Mouse (Mus musculus) gastrocnemius, adult 18-20 months (tissue): ENCODE data around the gene Tmem223. TPM values are rescaled to one million over a fixed set of nuclear protein-coding genes. Genes with fewer than 3 reads are reported as not detected.
A peak's percentile ranks its signal among the peaks of the same experiment; 100 is the strongest.

Experiments
- DNase-seq: peaks from one replicate; pipeline ENCODE4 v3.0.0; 2021; ENCODE audit warnings: low spot score
- total RNA-seq, 2 experiments: library from RNA; stranded (reverse); gene quantifications; 2 replicates each; pipeline ENCODE4 v1.2.3; 2021

The Tmem223 gene
- total RNA-seq, 2 experiments from 2014 or later: 91.0 to 99.3 TPM

DNA sequence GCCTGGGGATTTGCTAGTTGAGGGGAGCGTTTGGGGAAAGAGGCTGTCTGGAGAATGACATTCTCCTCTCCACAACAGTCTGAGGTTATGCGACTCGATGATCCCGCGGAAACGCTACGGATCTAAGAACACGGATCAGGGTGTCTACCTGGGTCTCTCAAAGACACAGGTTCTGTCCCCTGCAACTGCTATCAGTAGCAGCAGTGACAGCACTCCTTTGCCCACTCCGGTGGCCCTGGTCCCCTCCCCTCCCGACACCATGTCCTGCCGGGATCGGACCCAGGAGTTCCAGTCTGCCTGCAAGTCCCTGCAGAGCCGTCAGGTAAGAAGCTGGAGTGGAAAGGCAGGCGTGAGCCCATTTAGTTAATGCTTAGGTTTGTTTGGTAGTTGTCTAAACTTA is 28.6 kb upstream of the Tmem223 start:
- no peak for DNase-seq

DNA sequence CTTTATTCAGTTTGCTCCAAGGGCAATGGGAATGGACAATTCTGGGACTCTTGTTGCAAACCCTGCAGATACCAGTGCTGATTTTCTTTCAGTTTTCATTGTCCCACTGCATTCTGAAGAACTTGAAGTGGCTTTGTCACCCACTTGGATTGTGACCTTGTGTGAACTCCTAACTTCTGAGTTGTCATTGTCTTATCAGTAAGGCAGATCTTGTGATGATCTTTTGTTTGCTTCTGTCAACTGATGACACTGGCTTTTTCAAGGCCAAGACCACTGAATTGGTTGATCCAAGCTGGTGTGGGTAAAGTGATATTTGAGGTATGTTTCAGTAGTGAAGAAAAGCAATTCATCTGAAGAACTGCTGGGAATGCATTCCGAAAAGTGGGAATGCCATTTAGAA is 25.4 kb upstream of the Tmem223 start:
- DNase-seq: no peak

DNA sequence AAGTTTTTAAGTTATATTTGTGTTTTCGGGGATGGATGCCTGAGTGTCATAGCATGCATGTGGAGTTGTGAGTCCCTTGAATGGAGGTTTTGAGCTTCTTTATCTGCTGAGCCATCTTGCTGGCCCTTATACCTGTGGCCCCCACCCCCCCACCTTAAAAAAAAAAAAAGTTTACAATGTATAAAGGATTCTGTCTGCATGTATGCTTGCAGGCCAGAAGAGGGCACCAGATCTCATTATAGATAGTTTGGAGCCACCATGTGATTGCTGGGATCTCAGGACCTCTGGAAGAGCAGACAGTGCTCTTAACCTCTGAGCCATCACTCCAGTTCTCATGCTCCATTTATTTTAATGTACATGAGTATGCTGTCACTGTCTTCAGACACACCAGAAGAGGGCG is 23.4 kb upstream of the Tmem223 start:
- DNase-seq: no peak

DNA sequence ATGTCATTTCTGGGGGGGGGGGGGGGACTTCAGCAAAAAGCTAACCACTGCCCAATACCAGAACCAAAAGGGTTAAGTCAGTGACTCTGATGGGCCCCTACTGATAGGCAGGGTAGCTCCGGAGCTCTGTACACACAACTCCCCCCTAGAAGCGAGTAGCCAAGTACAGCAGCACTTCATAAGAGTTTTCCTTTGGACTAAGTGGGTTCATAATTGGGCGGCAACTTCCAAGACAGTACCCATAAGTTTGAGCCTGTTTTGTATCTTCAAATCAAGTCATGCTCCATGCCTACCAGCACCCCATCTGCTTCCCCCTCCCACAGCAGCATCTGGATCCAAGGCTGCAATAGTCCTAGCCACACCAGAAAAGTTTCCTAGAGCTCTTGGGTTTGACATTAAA is 15.1 kb upstream of the Tmem223 start:
- DNase-seq: no peak

DNA sequence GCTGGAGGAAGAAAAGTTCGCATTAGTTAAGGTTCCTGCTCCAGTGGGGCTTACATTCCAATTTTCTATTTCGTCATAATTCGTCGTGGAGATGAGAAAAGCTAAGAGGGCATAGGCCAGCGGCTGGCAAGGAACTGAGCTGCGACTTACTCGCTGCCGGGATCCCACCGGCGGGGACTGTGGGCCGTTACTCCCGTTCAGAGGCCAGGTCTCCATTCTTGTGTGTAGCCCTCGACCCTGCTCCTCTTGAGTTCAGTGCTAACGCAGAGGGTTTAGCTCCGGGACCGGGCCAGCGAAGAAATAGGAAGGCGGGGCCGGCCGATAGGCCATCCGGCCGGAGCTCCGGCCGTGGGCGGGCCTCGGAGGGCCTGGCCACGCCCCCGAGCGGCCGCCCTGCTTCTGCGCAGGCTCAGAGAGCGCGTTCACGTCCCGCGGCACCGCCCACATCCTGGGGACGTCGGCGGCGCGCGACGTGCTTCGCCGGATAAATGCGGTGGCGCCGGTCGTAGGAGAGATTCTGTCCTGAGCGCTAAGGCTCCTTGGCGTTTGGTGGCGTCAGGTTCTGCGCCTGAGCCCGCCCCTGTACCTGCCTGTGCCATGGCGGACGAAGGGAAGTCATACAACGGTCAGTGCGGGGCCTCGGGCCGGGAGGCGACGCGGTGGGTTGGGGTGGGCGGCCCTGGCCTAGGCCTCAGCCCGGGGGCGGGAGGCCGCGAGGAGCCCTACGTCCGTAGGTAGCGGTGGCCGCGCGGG is 14.0 kb upstream of the Tmem223 start, which contains the start of gene Nxf1:
Gene Nxf1 (plus strand): TSS at position 439 of the 753 bp plus-strand sequence.
- DNase-seq: peak; percentile 91

DNA sequence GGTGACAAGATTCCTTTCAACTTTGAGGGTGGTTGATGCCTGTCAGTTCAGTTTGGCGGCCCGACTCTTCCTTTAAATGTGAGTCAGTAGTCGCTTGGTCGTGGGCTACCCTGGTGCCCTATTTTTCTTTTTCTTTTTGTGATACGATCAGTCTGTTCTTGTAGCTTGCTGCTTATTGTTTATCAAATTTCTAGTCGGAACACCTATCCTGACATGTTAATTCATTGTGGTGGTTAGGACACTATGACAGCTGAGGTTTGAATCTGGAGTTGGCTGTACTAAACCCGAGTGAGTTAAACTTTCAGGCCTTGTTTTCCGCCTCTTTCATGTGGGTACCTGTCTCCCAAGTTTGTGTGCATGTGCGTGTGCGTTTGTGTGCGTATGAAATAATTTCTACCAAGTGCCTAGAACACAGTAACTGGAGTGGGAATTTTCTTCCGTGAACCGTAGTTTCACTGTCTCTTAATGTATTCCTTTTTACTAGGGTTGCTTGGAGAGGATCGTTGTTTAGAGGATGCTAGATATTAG is 13.3 kb upstream of the Tmem223 start:
- no peak for DNase-seq

DNA sequence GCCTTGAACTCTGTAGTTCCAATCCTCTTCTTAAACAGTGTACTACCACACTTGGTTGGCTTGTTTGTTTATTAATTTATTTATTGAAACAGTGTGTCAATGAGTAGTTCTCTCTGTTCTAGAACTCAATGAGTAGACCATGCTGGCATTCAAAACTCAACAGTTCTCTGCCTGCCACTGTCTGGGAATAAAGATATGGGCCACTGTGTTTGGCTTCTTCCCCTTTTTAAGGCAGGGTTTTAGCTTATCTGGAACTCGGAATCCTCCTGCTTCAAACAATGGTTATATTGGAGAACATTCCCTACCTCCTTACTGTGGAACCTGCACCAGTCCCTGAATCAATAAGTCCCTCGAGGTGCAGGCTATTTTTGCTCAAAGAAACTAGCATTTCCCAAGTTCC is 11.9 kb upstream of the Tmem223 start:
- no peak for DNase-seq

DNA sequence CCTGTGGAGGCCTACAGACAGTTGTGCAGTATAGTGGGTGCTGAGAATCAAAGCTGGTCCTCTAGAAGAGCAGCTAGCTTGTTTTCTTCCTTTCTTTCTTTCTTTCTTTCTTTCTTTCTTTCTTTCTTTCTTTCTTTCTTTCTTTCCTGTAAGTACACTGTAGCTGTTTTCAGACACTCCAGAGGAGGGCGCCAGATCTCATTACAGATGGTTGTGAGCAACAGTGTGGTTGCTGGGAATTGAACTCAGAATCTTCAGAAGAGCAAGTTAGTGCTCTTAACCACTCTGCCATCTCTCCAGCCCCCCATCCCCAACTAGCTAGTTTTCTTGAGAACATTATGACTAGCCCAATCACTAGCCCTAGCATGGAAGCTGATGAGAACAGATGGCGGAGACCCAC is 10.0 kb upstream of the Tmem223 start:
- DNase-seq: no peak

DNA sequence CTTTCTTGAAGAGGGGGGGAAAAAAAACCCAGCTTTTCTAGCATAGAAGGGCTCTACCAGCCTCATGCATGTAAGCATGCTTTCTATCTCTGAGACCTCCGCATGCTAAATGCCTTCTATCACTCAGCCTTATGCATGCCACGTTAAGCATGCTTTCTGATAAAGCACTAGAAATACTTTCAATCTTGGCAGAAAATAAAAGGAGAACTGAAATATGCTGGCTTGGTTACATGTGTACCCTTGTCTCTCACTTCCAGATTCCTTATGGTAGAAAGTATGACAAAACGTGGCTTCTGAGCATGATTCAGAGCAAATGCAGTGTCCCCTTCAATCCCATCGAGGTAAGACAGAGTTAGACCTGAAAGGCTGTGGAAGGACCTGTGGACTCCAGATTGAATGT is 7.5 kb upstream of the Tmem223 start:
- DNase-seq: no peak

DNA sequence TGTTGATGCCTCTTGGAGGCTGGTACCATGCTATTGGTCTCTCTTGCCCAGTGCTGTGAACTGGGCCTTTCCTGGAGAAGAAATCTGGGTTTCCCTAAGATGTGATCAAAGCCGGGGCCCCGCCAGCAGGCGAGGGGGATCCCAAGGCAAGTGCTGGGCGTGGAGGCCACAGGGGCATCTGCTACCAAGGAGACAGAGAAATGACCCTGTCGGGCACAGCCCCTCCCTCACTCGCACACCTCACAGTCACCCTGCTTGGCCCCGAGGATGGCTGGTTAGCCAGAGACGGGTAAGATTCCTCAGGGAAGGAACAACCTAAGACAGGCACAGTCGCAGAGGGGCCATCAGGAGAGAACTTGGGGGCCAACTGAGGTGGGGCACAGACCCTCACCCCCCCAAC is 5.2 kb upstream of the Tmem223 start:
- DNase-seq: no peak

DNA sequence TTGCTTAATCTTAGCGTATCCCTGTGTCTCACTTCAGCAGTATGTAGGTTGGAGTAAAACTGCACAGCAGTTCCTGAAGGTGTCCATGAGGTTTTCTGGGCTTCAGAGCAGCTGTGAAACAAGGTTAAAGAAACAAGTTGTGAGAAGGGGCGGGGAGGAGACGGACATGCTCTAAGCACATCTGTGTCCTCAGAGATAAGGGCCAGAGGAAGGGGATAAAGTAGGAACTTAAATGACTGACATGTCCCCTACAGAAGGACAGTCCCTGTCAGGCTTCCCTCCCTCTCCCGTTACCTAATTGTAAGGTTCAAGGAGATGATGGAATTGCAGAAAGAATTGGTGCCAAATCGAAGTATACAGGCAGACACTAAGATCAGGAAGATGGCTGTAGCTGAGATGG is 2.2 kb downstream of the Tmem223 start:
- DNase-seq: no peak

DNA sequence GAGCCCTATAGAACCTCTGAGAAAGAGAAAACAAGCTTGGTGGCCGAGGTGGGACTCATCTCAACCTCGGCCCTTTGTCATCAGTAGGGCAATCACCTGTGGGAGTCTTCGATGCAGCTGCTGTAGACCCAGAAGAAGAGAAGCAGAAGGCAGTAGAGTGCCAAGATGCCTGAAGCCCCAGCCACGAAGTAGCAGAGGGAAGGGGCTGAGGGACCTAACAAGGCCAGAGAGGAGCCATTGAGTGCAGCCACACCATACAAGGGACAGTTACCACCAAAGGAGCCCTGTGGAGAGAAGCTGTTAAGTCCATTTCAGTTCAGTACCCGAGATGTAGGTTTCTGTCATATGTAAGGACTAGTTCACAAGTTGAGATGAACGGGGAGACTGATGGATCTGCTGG is 2.6 kb downstream of the Tmem223 start:
- DNase-seq: no peak

DNA sequence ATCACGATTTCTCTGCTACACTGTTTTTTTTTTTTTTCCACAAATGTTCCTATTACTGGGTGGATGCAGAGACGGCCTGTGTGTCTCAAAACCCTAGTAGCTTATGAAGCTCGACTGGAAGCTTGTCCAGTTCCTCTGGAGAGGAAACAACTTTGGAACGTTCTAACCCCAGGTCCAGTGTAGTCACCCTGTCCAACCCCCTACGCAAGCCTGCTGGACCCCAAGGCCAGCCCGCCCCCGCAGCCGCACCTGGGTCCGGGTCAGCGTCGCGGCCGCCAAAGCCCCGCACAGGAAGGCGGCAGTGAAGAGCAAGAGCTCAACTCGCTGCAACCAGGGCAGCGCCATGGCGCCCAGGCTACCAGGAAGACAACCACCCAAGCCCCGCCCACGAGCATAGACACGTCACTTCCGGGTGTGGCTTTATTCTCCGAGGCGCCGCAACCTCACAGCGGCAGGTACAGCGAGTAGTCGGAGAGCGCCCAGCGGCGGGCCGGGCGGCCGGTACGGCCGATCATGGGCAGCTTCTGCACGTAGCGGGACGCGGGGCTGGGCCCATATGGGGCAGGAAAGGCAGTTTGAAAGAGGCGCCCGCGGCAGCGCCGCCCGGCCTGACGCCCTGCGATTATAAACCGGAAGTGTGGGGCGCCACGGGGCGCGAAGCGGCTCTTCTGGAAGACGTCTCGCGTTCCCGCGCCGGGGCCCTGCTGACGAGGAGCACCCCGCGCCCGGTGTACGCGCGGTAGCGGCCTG is 3.5 kb downstream of the Tmem223 start, which contains the start of gene Tmem179b:
Gene Tmem179b (minus strand): TSS at position 382 of the 750 bp plus-strand sequence.
- peak; percentile 96 for DNase-seq

DNA sequence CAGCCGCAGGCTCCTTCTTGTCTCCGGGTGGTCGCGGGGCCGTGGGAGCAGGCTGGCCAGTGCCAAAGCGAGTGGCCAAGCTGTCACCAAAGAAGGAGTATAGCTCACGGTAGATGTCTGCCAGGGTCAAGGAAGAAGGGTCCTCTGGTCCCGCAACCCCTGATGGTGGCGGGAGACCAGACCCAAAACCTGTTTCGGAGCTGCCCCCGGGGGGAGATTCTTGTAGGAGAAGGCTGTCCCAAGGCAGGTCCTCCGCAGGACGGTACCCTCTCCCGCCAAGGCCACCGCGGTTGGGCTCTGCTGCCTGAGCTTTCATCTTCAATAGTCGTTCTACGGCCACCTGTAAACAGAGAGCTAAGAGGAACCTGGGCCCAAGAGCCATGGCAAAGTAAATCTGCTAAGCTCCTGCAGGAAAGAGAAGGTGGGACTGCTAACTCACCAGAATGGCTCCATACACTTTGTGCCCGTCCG is 4.2 kb downstream of the Tmem223 start:
- DNase-seq: peak; percentile 19

DNA sequence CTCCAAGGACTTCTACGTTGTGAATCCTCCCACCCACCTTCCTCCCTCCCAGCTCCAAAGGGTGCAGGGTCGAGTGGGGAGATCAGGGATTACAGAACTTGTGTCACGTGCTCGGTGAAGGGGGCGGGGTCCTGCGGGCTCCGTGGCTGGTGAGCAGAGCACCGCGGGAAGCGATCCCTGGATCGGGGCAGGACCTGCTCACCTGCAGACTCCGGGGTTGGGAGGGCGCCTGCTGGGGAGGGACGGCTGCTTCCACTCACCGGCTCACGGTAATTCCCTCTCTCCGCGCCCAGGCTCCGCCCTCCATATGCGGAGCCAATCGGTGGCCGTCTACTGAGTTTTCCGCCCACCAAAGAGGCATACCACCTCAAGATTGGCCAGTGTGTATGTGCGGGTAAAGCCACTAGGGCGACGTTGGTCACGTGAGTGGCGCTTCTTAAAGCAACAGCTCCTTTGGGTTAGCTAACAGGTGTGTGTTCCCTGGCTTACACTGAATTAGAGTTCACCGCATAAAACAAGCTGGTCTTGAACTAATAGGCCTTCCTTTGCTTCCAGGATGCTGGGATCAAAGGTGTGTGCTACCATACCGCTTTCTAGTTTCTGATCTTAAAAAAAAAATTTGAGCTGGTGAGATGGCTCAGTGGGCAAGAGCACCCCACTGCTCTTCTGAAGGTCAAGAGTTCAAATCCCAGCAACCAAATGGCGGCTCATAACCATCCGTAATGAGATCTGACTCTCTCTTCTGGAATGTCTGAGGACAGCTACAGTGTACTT is 15.4 kb downstream of the Tmem223 start, which contains the start of gene Taf6l:
Gene Taf6l (minus strand): TSS at position 410 of the 774 bp plus-strand sequence.
- peak; percentile 94 for DNase-seq

DNA sequence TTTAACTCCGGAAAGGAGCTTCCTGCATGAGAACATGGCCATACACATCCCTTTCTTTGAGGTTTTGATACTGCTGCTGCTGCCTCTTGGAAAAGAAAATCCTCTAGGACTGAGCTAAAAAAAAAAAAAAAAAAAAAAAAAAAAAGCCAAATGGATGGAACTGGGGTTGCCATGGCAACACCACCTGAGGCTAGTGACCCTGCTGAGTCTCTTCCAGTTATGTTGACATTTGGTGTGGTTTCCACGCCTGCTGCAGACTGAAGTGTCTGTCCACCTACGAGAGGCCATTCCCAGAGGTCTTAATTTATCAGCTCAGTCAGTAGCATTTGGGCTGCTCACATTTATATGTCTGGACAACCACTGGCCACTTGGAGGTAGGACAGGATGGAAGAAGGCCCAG is 17.7 kb downstream of the Tmem223 start:
- no peak for DNase-seq

DNA sequence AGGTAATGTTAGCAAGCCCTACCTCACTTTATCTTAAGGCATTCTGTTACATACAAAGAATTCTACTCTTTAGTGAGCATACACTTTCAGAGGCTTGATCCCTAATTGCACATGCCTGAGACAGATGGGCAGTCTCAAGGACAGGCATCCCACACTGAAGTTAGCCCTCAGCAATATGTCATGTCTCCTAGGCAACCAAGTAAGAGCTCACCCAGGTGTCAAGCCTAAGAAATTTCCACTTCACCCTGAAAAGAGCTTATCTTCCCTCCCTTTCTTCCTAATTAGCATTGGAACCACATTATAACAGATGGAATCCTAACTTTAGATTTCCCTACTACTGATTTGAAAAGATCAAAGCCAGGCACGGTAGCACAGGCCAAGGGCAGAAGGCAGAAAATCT is 18.4 kb downstream of the Tmem223 start:
- DNase-seq: no peak

DNA sequence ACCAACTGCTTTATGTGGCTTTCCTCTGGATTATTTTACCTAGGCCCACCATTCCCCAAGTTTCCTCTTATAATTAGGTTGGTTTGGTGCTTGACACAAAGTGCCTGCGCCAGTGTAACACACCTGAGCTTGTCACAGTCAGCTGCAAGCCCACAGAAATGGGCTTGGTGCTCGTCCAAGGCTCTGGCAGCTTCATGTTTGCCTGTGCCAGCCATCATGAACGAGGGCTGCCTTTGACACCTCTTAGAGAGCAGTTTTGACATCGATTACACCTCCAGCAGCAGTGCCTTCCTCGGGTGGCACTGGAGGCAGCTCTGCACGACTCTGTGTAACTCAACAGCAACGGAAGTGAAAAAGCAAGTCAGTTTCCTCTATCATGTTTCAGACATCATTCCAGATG is 19.4 kb downstream of the Tmem223 start:
- no peak for DNase-seq

DNA sequence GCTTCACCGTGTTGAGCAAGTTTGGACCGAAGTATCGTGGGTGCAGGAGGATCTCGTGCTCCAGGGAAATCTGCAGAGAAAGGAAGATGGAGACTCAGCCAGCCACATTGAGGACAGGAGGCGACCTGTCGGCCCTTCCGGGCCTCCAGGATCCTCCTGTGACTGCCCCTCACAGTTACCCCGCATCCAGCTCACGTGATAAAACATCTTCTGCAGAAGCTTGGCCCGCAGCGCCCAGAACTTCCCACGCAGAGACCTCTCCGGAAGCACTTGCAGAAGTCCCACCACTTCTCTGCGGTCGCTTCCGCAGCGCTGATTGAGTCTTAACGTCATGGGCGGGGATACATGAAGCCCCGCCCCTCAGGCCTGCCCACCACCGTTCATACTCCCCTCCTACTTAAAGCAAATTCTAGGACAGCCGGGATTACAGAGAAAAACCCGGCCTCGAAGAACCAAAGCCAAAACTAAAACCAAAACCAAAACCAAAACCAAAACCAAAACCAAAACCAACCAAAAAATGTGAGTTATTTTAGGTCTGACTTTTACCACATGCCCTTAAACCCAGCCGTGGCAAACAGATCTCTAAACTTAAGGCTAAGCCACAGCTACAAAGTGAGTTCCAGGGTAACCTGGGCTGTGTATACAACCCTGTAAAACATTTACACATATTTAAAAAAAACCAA is 27.6 kb downstream of the Tmem223 start, which contains the start of gene Polr2g:
Gene Polr2g (minus strand): TSS at position 314 of the 683 bp plus-strand sequence.
- peak; percentile 89 for DNase-seq

DNA sequence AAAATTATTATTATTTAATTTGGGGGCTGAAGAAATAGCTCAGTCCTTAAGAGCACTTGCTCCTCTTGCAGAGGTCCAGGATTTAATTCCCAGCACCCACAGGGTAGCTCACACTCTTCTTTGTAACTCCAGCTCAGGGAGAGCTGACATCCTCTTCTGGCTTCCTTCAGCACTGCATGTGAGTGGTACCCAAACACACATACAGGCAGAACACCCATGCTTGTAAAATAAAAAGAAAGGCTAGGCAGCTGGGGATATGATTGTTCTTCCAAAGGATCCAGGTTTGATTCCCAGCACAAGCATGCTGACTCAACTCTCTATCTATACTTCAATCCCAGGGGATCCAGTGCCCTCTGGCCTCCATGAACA is 28.1 kb downstream of the Tmem223 start:
- no peak for DNase-seq
